Mouse (Mus musculus) adrenal gland, postnatal 10 days (tissue): Measurements from ENCODE around the gene Tecpr2. TPM values are rescaled to one million over a fixed set of nuclear protein-coding genes. Genes with fewer than 3 reads are reported as not detected.

Experiments used
- DNase-seq: peaks from one replicate; pipeline ENCODE4 v3.0.0; 2021; ENCODE audit warnings: mixed read lengths
- total RNA-seq, 2 experiments: library from RNA; stranded (reverse); gene quantifications; 2 replicates each; pipeline ENCODE4 v1.2.3; 2021

Gene Tecpr2
- total RNA-seq, 2 experiments from 2014 or later = 8.9 to 10.3 TPM

DNA sequence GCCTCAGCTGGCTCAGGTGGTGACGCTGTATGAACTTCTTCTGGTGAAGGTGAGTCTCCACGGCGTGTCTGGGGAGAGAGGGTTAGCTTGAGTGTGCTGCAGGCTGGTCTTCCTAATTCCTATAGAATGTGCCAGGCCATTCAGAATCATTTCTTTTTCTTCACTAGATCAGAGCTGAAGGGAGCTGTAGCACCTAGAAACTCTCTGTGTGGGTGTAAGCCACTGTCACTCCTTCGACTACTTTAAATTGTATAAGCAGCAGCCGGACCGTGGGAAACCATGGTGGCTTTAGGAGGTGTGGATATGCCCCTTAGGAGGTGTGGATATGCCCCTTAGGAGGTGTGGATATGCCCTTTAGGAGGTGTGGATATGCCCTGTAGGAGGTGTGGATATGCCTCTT is 25.1 kb upstream of the Tecpr2 start:
- DNase-seq = no peak

DNA sequence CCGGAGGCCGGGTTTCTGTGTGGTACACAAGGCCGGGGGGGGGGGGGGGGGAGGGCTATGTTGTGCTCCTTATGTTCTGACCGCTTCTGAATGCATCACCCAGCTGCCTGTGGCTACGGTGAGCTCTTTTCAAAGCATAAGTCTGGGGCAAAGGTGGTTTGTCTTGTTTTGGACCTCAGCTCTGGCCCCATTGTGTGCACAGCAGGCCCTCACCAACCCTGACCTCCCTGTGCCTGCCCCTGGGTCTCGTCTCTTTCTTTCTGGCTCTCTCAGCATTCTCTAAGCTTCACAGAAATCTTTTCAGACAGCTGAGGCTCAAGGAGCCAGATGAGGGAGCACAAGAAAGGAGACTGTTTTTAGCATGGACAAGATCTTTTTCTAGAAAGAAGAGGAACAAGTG is 23.5 kb upstream of the Tecpr2 start:
- no peak for DNase-seq

DNA sequence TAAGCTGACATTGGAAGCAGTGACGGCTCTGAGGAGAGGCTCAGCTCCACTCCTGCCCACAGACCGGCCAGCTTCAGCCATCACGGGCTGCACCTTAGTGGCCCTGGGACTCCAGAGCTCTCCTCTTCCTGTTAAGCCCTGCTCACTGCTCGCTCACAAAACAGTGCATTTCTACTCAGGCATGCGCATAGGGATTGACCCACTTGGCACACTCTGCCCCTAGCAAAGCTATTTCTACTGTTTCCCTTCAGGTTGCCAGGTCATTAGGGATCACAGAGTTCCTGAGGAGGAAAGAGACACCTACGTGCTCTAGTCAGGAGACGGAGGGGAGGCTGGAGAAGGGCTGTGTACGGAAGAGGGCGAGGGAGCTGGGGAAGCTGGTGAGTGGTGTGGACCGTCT is 23.1 kb upstream of the Tecpr2 start:
- peak; percentile 56 for DNase-seq

DNA sequence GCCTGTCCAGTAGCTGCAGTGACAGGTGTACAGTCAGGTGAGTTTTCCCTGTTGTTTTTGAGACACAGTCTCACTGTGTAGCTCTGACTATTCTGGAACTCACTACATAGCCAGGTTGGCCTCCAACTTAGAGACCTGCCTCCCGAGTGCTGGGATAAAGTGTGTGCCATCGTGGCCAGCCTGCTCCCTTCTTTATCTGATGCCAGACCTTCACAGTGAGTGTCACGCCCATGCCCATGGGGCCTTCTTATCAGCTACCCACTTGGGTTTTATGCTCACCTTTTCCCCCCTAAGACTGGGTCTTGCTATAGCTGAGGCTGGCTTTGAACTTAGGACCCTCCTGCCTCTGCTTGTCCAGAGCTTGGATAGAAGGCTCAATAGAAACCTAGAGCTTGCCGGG is 19.0 kb upstream of the Tecpr2 start:
- no peak for DNase-seq

DNA sequence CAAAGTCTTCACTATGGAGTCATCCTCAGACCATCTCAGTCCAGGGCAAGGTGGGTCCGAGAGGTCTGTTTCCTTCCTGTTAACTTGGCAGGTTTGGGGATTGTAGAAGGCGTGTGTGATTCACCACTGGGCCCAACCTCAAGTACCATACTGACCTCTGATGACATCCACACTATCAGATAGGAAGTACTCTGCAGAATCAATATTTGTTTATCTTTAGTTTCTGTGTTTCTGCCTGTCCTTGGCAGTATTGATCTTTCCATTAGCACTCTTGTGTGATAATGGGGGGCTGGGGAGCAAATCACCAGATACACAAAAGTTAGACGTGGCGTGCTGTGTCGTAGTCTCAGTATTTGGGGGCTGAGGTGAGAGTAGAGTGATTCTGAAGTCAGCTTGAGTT is 17.8 kb upstream of the Tecpr2 start:
- no peak for DNase-seq

DNA sequence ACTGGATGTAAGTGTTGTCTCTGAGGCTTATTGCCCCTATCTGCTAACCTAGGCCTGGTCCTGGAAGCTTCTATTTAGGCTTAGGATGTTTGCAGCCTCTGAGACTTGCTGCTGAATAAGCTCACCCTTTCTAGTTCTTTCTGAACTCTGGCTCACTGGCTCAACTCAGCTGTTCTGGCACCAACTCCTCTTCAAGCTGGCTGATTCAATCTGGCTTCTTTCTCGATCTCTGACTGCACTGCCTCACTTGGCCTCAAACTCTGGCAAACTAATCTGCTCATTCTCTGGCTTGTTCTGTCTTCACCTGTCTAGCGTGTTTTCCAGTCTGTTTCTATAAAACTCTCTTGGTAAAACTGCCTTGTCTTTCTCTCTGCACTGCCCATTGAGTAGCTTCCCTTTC is 13.7 kb upstream of the Tecpr2 start:
- DNase-seq = no peak

DNA sequence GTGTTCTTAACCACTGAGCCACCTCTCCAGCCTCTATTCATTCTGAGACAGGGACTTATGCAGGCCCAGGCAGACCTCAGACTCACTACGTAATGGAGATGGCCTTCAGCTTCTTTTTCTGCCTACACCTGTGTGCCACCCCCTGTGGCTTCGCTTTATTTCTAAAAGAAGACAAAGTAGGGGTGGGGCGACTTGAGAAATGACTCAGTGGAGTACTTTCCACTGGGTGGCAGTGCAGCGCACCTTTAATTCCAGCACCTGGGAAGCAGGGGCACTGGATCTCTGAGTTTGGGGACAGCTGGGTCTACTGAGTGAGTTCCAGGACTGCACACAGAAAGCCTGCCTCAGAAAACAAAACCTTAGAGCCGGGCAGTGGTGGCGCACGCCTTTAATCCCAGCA is 6.8 kb upstream of the Tecpr2 start:
- no peak for DNase-seq

DNA sequence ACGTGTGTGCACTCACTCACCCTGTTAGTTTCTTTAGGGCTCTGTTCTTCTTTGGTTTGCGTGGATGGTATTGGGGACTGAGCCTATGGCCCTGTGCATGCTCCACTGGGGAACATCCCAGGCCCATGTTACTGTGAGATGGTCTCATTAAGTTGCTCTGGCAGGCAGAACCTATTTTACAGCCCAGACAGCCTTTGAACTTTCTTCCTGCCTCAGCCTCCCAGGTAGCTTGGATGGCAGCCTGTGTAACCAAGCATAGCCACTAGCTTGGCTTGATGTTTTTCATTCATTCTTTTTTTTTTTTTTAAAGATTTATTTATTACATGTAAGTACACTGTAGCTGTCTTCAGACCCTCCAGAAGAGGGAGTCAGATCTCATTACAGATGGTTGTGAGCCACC is 3.8 kb upstream of the Tecpr2 start:
- no peak for DNase-seq

DNA sequence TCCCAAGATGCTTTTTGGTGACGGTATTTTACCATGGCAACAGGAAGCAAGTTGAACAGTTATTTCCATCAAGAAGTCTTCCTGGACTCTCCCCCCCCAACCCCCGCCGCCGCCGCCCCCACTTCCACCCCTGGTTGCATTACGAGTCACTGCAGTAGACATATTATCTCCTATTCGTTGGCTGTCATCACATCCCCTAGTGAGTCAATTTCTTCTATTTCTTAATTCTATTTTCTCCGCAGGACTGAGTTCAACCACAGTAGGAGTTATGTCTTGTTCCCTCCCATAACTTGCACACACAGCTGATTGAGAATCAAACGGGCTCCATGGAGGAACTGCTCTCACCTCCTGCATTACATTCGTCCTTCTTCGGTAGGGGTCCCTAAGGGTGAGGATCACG is 958 bp upstream of the Tecpr2 start:
- DNase-seq = no peak

DNA sequence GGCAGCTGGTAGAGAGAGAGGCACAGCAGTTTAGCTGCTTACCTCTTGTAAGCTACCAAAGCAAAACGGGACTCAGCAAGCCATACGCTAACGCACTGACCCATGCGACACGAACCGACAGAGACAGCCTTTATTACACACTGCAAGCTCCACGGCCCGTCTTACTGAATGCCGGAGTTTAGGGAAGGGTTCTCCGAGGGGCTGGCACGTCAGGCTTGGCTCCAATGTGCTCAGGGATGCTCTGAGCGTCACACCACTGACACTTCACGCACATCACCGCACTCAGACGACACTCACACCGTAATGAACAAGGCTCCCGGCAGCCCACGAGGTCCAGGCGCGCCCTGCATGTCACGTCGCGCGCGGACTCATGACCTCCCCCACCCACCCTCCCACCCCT is 458 bp upstream of the Tecpr2 start:
- DNase-seq = no peak

DNA sequence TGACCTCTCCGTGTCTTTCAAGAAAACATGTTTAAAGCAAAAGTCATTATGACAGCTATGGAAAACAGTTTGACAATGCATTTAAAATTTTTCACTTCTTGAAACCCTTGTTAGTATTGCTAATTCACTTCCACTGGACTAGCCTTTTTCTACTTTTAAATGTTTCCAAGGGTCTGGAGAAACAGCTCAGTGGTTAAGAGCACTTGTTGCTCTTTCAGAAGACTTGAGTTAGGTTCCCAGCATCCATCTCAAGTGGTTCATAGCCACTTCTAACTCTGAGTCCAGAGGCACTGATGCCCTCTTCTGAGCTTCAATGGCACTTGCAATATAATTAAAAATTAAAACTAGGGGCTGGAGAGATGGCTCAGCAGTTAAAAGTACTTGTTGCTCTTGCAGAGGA is 2.8 kb downstream of the Tecpr2 start:
- DNase-seq = no peak

DNA sequence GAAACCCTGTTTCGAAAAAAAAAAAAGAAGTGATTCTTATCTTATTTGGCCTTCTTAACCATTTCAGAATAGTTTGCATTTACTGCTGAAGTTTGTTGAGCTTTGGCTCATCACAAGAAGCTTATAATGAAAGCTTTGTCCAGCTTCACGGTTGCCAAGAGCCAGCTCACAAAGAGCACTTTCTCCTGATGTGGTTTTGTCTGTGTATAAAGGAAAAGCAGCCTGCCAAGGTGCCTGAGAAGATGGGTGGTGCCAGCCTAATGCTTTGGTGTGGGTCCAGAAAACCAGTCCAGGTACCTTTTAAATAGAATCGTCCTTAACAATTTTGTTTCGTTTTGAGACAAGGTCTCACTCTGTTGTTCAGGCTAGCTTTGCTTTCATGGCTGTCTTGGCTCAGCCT is 13.0 kb downstream of the Tecpr2 start:
- no peak for DNase-seq

DNA sequence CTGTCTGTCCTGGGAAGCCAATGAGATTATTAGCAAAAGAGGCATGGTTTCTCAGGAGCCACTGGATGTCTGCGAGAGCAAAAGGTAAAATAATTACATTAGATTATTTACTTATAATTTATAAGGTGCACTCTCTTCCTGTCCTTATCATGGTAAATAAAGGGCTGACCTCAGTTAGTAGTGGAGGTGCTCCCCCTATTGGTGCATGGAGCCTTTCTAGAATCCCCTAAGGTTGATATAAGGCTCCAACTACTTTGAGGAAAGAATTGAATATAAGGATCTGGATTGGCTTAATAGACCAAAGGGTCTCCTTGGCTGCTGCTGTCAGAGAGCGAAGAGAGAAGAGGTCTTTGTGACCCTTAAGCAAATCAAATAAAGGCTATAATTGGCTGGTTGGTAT is 14.5 kb downstream of the Tecpr2 start:
- DNase-seq = peak; percentile 46

DNA sequence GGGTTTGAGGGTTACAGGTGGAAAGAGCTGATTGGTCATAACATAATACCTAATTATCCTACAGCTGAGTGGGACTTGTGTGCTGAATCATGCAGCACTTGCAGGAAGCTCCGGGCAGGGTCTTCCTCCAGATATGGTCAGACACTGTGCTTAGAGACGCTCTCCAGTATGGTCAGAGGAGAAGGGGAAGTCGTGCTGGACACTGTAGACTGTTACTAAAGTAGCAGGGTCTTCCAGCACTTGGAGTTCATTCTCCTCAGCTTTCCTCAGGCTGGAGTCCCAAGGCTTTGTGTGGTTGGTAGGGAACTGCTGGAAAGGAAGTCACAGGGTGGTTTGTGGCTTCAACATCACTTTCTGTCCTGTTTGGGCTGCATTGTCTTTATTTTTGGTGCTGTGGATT is 18.8 kb downstream of the Tecpr2 start:
- DNase-seq = no peak

DNA sequence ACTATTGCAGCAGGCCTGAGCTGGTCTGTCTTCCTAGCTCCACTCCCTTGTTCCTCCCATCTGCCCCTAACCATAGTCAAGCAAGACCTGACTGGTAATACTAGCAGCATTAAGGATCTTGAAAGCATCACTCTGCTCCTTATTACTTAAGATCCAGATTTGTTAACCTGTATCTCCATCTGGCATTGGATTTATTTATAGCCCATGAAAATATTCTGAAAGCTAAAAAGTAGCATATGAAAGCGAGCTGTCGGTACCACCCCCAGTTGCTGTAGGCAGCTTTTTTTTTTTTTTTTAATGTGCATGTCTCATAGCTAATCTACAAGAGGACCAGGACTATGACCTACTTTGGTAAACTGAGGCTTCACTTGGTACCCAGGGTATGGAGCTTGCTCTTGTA is 20.9 kb downstream of the Tecpr2 start:
- DNase-seq = no peak

DNA sequence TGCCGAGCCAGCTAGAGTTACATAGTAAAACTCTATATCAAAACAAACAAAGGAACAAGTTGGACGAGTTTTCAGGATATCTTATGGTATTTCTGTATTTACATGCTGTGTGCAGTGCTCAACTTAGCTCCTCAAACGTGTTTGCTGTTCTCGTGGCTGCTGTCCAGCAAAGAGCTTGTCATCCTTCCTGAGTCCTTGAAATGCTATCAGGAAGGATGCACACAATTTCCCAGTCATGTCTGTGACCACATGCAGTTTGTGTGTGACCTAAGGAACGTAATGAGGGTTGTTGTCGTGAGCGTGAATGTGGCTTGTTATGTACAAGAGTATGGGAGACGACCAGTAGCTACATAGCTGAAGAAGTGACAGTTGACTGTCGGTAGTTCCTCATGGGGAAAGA is 26.7 kb downstream of the Tecpr2 start:
- DNase-seq = peak; percentile 54

DNA sequence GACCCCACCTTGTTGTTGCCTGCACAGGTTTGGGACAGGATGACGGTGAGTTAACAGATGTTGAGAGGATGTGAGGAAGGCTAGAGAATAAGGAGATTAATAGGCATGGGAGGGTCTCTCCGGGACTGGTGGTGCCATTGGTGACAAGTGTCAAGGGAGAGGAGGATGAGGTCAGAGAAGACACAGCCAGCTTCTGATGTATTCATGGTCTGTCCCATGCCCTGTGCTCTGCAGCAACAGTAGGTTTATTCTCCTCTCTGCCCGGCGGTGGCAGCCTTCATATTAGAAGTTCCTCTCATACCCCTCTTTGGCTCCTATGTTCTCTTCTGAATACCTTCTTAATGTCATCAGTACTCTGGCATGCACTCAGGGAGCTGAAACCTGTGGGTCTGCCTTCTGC is 31.2 kb downstream of the Tecpr2 start:
- no peak for DNase-seq

DNA sequence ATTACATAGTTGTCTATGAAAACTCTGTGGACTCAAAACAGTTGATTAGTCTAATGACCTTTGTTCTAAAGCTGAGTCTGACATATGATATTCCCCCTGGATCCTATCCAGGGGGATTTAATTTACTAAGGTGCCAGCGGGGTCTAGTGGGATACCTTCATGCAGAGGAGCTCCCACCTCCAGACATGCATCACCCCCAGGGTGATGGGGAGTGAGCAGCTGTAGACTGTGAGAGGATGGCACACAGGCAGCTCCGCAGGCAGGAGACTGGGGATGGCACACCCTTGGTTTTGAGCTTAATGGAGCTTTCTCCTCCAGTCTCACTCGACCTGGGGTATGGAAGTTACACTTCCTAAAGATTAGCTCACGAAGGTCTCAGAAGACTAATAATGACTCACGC is 32.5 kb downstream of the Tecpr2 start:
- no peak for DNase-seq

DNA sequence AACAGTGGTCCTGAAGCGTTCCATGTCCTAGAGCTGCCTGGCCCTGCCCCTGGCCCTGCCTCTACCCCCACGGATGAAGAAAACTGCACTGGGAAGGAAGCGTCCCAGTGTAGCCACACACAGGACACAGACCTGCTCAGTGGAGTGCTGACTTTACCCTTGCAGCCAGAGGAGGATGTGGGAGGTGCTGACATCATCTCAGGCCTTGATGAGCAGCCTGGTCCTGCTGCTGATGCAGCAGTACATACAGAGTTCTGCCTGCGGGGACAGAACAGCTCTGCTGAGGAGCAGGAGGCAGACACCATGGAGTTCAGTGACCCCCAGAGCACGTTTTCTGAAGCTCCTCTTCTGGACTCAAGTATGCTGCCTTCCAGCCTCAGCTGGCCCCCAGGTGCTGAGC is 43.8 kb downstream of the Tecpr2 start:
- DNase-seq = no peak

DNA sequence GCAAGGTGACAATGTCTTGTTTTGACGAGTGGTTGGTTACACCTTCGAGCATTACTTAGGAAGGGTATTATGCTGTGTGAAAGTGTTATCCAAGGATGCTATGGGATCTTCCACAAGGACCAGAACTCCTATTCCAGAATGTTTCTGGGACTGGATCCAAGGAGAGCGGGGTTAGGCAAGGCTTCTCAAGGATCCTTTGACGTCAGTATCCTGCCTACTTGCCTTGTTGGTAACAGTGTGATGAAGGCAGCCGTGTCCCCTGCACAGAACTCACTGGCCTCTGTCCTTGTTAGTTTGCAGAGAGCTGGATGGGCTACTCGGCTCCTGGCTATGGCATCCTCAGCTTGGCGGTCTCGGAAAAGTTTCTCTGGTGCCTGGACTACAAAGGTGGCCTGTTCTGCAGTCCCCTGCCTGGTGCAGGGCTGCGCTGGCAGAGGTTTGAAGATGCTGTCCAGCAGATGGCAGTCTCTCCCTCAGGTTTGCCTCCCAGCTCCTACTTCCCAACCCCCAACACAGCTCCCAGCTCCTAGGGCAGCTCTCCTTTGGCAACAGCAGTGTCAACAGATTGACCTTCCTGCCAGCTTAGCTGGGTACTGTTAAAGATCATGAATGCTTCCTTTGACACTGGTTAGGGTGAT is 47.0 kb downstream of the Tecpr2 start:
- DNase-seq = peak; percentile 91

DNA sequence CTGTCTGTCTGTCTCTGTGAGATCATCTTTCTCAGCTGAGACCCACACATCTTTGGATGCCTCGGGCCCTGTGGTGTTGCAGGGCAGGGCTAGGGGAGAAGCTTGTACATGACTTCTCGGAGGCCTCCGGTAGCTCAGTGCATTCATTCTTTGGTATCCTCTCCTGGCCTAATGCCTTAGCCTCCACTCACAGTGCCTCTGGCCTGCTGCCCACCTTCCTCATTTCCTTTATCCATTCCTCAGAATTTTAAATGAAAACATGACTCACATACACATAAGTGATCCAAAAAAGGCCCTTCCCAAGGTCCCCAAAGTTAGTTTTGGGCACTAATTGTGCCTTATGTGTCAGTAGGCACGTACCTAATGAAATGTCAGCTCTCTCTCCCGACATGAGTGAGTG is 48.4 kb downstream of the Tecpr2 start:
- DNase-seq = peak; percentile 61

DNA sequence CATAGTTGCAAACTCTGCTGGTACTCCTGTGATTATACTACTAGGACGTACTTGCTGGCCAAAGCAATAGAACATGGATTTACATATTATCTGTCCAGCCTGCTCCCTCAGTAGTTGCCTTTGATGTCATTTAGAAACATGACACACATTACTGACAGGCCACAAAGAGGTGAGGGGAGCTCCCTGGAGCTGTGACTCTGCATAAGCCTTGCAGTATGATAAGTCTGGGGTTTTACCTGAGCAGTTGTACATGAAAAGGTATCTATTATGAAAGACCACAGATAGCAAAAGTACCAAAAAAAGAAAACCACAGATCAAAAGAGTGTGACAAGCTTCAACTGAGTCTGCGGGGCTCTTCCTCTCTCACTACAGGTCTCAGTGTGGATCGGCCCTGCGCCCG is 50.3 kb downstream of the Tecpr2 start:
- no peak for DNase-seq

DNA sequence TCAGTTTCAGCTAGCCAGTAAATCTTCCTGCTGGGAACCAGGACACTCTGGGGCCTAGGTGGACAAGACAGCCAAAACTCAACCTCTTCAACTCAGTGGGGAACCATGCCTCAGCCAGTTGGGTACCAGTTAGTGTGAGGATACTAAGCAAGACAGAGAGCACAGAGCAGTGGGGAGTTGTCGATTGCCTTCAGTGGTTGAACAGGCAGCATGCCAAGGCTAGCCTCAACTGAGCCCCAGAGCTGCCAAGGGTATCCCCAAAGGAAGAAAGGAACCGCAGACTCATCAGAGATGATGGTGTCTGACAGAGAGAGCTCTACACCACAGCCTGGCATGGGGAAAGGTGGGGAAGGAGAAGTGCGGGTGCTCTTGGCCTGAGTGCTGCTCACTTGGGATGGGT is 51.8 kb downstream of the Tecpr2 start:
- DNase-seq = no peak

DNA sequence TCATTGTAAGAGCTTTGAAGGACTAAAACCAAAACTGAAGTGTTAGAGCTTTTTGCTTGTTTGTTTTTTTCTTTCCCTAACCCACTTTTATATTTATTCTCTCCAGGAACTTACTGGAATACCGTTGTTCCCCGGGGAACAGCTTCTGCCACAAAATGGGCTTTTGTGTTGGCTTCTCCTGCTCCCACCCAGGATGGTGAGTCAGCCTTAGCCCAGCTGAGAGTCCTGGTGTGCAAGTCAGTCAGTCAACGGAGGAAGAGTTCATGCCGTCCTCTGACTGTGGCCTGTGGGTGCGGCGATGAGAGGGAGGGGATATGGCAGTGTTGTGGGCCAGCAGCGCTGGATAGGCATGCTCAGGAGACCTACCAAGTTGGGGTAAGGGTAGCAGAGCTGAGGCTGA is 57.2 kb downstream of the Tecpr2 start:
- DNase-seq = no peak
